Mouse (Mus musculus): ENCODE data around the gene Gm28047. TPM values are rescaled to one million over a fixed set of nuclear protein-coding genes. Genes with fewer than 3 reads are reported as not detected.

Gm28047 gene
- total and polyA plus RNA-seq, 2 experiments from 2014 or later: 1.1 TPM; not detected in 1

- under 1% methylated on average over 60 of the region's 60 CpGs for WGBS
Observed at GRCm38 (mm10) chr15:102517976-102518858, 106.7 kb downstream of the Gm28047 start, which contains the start of gene Tarbp2. Gene Tarbp2 (plus strand): TSS chr15:102518192.

GRCm38 (mm10) chr15:102517631-102517975 is 107.3 kb downstream of the Gm28047 start:
- H3K4me3 ChIP-seq (ENCODE audit: low read length): peak overlapping the region; percentile 76
- ATAC-seq: no peak
- no peaks in the 10 kb centered on the region for H3K9me3 ChIP-seq (ENCODE audit: low read length)
- TF ChIP-seq CTCF (IDR thresholded peaks at IDR 0.05; ENCODE audit: low read depth): no peak
- DNase-seq (ENCODE audit: low spot score): no peak
- under 1% methylated on average over 10 of the region's 10 CpGs for WGBS
- peaks cover 16% of the 10 kb centered on the region for H3K4me1 ChIP-seq (ENCODE audit: insufficient read depth, low read length)
- no peaks in the 10 kb centered on the region for H3K27me3 ChIP-seq (ENCODE audit: insufficient read depth, low read length)
- H3K9ac ChIP-seq (replicated peaks; ENCODE audit: low read length): peak overlapping the region; percentile 79
- peaks cover 5% of the 10 kb centered on the region for H3K36me3 ChIP-seq (ENCODE audit: insufficient read depth, low read length)
- H3K27ac ChIP-seq: peak overlapping the region; percentile 99
- H3K4me2 ChIP-seq (ENCODE audit: low read depth, low read length): peak overlapping the region; percentile 95

More at GRCm38 (mm10) chr15:102517976-102518858, 106.7 kb downstream of the Gm28047 start, which contains the start of gene Tarbp2:
- H3K36me3 ChIP-seq (ENCODE audit: insufficient read depth, low read length): peaks cover 5% of the 10 kb centered on the region
- no peaks in the 10 kb centered on the region for H3K9me3 ChIP-seq (ENCODE audit: low read length)
- DNase-seq (ENCODE audit: low spot score): peak; percentile 100
- H3K27ac ChIP-seq: peak within 1 kb of the TSS; percentile 99
- peak within 1 kb of the TSS; percentile 79 for H3K9ac ChIP-seq (replicated peaks; ENCODE audit: low read length)
- H3K4me3 ChIP-seq (ENCODE audit: low read length): peak within 1 kb of the TSS; percentile 76
- TF ChIP-seq CTCF (IDR thresholded peaks at IDR 0.05; ENCODE audit: low read depth): no peak
- peak; percentile 93 for ATAC-seq
- peaks cover 16% of the 10 kb centered on the region for H3K4me1 ChIP-seq (ENCODE audit: insufficient read depth, low read length)
- no peaks in the 10 kb centered on the region for H3K27me3 ChIP-seq (ENCODE audit: insufficient read depth, low read length)
- H3K4me2 ChIP-seq (ENCODE audit: low read depth, low read length): peak within 1 kb of the TSS; percentile 95

GRCm38 (mm10) chr15:102516728-102517404 is 108.0 kb downstream of the Gm28047 start, which contains the start of gene Map3k12:
Gene Map3k12 (minus strand): TSS chr15:102517064.
- peak within 1 kb of the TSS; percentile 99 for H3K27ac ChIP-seq
- WGBS: under 1% methylated on average over 42 of the region's 43 CpGs
- no peaks in the 10 kb centered on the region for H3K9me3 ChIP-seq (ENCODE audit: low read length)
- H3K4me1 ChIP-seq (ENCODE audit: insufficient read depth, low read length): peaks cover 22% of the 10 kb centered on the region
- H3K27me3 ChIP-seq (ENCODE audit: insufficient read depth, low read length): no peaks in the 10 kb centered on the region
- H3K4me2 ChIP-seq (ENCODE audit: low read depth, low read length): peak within 1 kb of the TSS; percentile 95
- H3K36me3 ChIP-seq (ENCODE audit: insufficient read depth, low read length): peaks cover under 1% of the 10 kb centered on the region
- peak; percentile 82 for DNase-seq (ENCODE audit: low spot score)
- H3K9ac ChIP-seq (replicated peaks; ENCODE audit: low read length): peak within 1 kb of the TSS; percentile 79
- peak; percentile 3; the same call in 1 of the 2 replicates for ATAC-seq
- H3K4me3 ChIP-seq (ENCODE audit: low read length): peak within 1 kb of the TSS; percentile 76
- peak; percentile 12; the same call in 1 of the 2 replicates for TF ChIP-seq CTCF (IDR thresholded peaks at IDR 0.05; ENCODE audit: low read depth)

GRCm38 (mm10) chr15:102516293-102516692 is 108.6 kb downstream of the Gm28047 start:
- Histone ChIP-seq H3K36me3 (ENCODE audit: insufficient read depth, low read length) (no peaks in the 10 kb centered on the region; the same call in 1 of the 2 replicates), H3K4me3 (ENCODE audit: low read length) (peak overlapping the region; percentile 76), H3K4me1 (ENCODE audit: insufficient read depth, low read length) (peaks cover 28% of the 10 kb centered on the region), H3K9ac (replicated peaks; ENCODE audit: low read length) (peak overlapping the region; percentile 79), H3K27me3 (ENCODE audit: insufficient read depth, low read length) (no peaks in the 10 kb centered on the region), H3K27ac (peak overlapping the region; percentile 99), H3K4me2 (ENCODE audit: low read depth, low read length) (peak overlapping the region; percentile 95), H3K9me3 (ENCODE audit: low read length) (no peaks in the 10 kb centered on the region)
- peak; percentile 57 for DNase-seq (ENCODE audit: low spot score)
- peak; percentile 22; the same call in 1 of the 2 replicates for TF ChIP-seq CTCF (IDR thresholded peaks at IDR 0.05; ENCODE audit: low read depth)
- ATAC-seq: no peak
- WGBS: 1% methylated on average over 12 of the region's 12 CpGs

- no peak for TF ChIP-seq CTCF (IDR thresholded peaks at IDR 0.05; ENCODE audit: low read depth)
- WGBS: 36% methylated on average over 4 of the region's 4 CpGs
- Histone ChIP-seq H3K4me2 (ENCODE audit: low read depth, low read length) (peak overlapping the region; percentile 95), H3K9ac (replicated peaks; ENCODE audit: low read length) (peak overlapping the region; percentile 79), H3K27ac (peak overlapping the region; percentile 99), H3K36me3 (ENCODE audit: insufficient read depth, low read length) (no peaks in the 10 kb centered on the region), H3K27me3 (ENCODE audit: insufficient read depth, low read length) (no peaks in the 10 kb centered on the region), H3K4me1 (ENCODE audit: insufficient read depth, low read length) (peaks cover 33% of the 10 kb centered on the region), H3K9me3 (ENCODE audit: low read length) (no peaks in the 10 kb centered on the region), H3K4me3 (ENCODE audit: low read length) (peak overlapping the region; percentile 76)
- DNase-seq (ENCODE audit: low spot score): no peak
- ATAC-seq: no peak
Observed at GRCm38 (mm10) chr15:102515791-102516190, 109.1 kb downstream of the Gm28047 start.

- ATAC-seq: no peak
- Histone ChIP-seq H3K4me3 (ENCODE audit: low read length) (peak overlapping the region; percentile 76), H3K4me1 (ENCODE audit: insufficient read depth, low read length) (peaks cover 35% of the 10 kb centered on the region), H3K9me3 (ENCODE audit: low read length) (no peaks in the 10 kb centered on the region), H3K27ac (0 out of 2 replicates have a peak overlapping the region, but pooled peaks have one; percentile 99), H3K27me3 (ENCODE audit: insufficient read depth, low read length) (no peaks in the 10 kb centered on the region), H3K36me3 (ENCODE audit: insufficient read depth, low read length) (no peaks in the 10 kb centered on the region), H3K4me2 (ENCODE audit: low read depth, low read length) (peak overlapping the region; percentile 95), H3K9ac (replicated peaks; ENCODE audit: low read length) (no peak overlapping the region)
- WGBS: 87% methylated on average over 2 of the region's 2 CpGs
- no peak for DNase-seq (ENCODE audit: low spot score)
- no peak for TF ChIP-seq CTCF (IDR thresholded peaks at IDR 0.05; ENCODE audit: low read depth)
Observed at GRCm38 (mm10) chr15:102515261-102515660, 109.6 kb downstream of the Gm28047 start.

Measured in hindbrain, postnatal 0 days (tissue).